Mouse (Mus musculus) E14TG2a.4 (cell line): ENCODE data around the gene Sgk1.

Experiments
- CTCF ChIP-seq: conservative IDR thresholded peaks from 2 replicates; pipeline ENCODE4 v1.5.1; 2014; ENCODE audit warnings: low read length
- NANOG ChIP-seq: IDR thresholded peaks from 2 replicates; pipeline ENCODE4 v1.6.1; 2014; ENCODE audit warnings: borderline replicate concordance, low read length, mixed read lengths

- TF ChIP-seq NANOG (no peak), CTCF (no peak)
Measured at GRCm38 (mm10) chr10:21907784-21908183, 25.8 kb downstream of the Sgk1 start.
